Mouse (Mus musculus) heart, embryonic 14.5 days (tissue): ENCODE data around the gene Htatip2. TPM values are rescaled to one million over a fixed set of nuclear protein-coding genes. Genes with fewer than 3 reads are reported as not detected.

Experiments used
- ATAC-seq: fragments of 200-750 bp; cut with Nextera tagmentation; 2 replicates; pipeline ENCODE4 v1.8.0; 2017; ENCODE audit warnings: low read depth, moderate TSS enrichment; ENCODE audit not compliant: insufficient number of reproducible peaks, insufficient read depth, low FRiP score
- H3K27ac ChIP-seq, 2 experiments: fragments of 200-500 bp in 1 of 2; fragments of 300-500 bp in 1 of 2; sonication (generic) in 1 of 2; replicated peaks in 1 of 2; 2 replicates each; pipeline ENCODE4 v1.5.1; 2012 to 2014; ENCODE audit warnings: low read depth in 2 of 2, low read length in 2 of 2, control low read depth in 1 of 2, mild to moderate bottlenecking in 1 of 2, mixed read lengths in 1 of 2; ENCODE audit not compliant: control insufficient read depth in 1 of 2, insufficient read depth in 1 of 2
- H3K27me3 ChIP-seq: fragments of 300-500 bp; sonication (generic); 2 replicates; pipeline ENCODE4 v1.6.1; 2014; ENCODE audit warnings: mild to moderate bottlenecking, low read length, control low read depth; ENCODE audit not compliant: control insufficient read depth, insufficient read depth
- H3K36me3 ChIP-seq: fragments of 300-500 bp; sonication (generic); 2 replicates; pipeline ENCODE4 v1.6.1; 2014; ENCODE audit warnings: mild to moderate bottlenecking, control low read depth, low read length, mixed read lengths; ENCODE audit not compliant: control insufficient read depth, insufficient read depth
- H3K4me1 ChIP-seq, 2 experiments: fragments of 200-500 bp in 1 of 2; fragments of 300-500 bp in 1 of 2; sonication (generic) in 1 of 2; 2 replicates each; pipeline ENCODE4 v1.6.1; 2012 to 2014; ENCODE audit warnings: low read length in 2 of 2, control low read depth in 1 of 2, mixed read lengths in 1 of 2; ENCODE audit not compliant: control insufficient read depth in 2 of 2, insufficient read depth in 2 of 2
- H3K4me2 ChIP-seq: fragments of 300-500 bp; sonication (generic); 2 replicates; pipeline ENCODE4 v1.6.1; 2014; ENCODE audit warnings: mild to moderate bottlenecking, low read length
- H3K4me3 ChIP-seq, 2 experiments: fragments of 200-500 bp in 1 of 2; fragments of 300-500 bp in 1 of 2; sonication (generic) in 1 of 2; 2 replicates each; pipeline ENCODE4 v1.5.1; 2012 to 2014; ENCODE audit warnings: low read length in 2 of 2, mild to moderate bottlenecking in 2 of 2, control low read depth in 1 of 2, low read depth in 1 of 2, moderate library complexity in 1 of 2; ENCODE audit not compliant: control insufficient read depth in 1 of 2, insufficient read depth in 1 of 2
- H3K9ac ChIP-seq: fragments of 300-500 bp; sonication (generic); 2 replicates; pipeline ENCODE4 v1.6.1; 2014; ENCODE audit warnings: mild to moderate bottlenecking, low read length
- H3K9me3 ChIP-seq: fragments of 300-500 bp; sonication (generic); 2 replicates; pipeline ENCODE4 v1.6.1; 2016; ENCODE audit warnings: low read length, control low read depth; ENCODE audit not compliant: control insufficient read depth
- WGBS: fragments of 180-500 bp; shearing (Covaris S2); extraction: QIAGEN DNeasy Blood & Tissue Kit; methylation state at CpG from one replicate; pipeline ENCODE4 v1.1.7; 2014; 5-methylcytosine and 5-hydroxymethylcytosine counted together
- polyA plus RNA-seq: library from polyadenylated mRNA; unstranded; fragments of >200 nt; fragmentation: Nextera tagmentation; extraction: Ambion mirVana; gene quantifications from 2 replicates; pipeline ENCODE4 v1.2.1, GENCODE M21; 2014

Gene Htatip2
- polyA plus RNA-seq, 1 experiment from 2014 or later: 14.9 TPM

- Histone ChIP-seq H3K4me2 (no peak overlapping the region), H3K4me1 (peaks cover 0 to 4% of the 10 kb centered on the region in 2 experiments; a peak in 1 of 4 replicates), H3K27ac (no peak overlapping the region), H3K27me3 (no peaks in the 10 kb centered on the region), H3K9me3 (no peaks in the 10 kb centered on the region), H3K36me3 (peaks cover 43% of the 10 kb centered on the region), H3K9ac (no peak overlapping the region), H3K4me3 (no peak overlapping the region)
- ATAC-seq: no peak
- 89% methylated on average over 17 of the region's 17 CpGs for WGBS
Measured at GRCm38 (mm10) chr7:49807846-49808622, 49.1 kb downstream of the Htatip2 start.

- ATAC-seq: no peak
- no peaks in the 10 kb centered on the region for H3K9me3 ChIP-seq
- peaks cover 43% of the 10 kb centered on the region for H3K36me3 ChIP-seq
- no peak overlapping the region for H3K4me3 ChIP-seq
- H3K4me1 ChIP-seq: peaks cover 0 to 2% of the 10 kb centered on the region in 2 experiments; a peak in 1 of 4 replicates
- H3K4me2 ChIP-seq: no peak overlapping the region
- H3K27ac ChIP-seq: no peak overlapping the region
- H3K9ac ChIP-seq: no peak overlapping the region
- H3K27me3 ChIP-seq: no peaks in the 10 kb centered on the region
- 90% methylated on average over 6 of the region's 6 CpGs for WGBS
Measured at GRCm38 (mm10) chr7:49809100-49809499, 50.2 kb downstream of the Htatip2 start.

GRCm38 (mm10) chr7:49809562-49809961 is 50.6 kb downstream of the Htatip2 start:
- Histone ChIP-seq H3K4me1 (peaks cover 0 to 2% of the 10 kb centered on the region in 2 experiments; a peak in 1 of 4 replicates), H3K9ac (no peak overlapping the region), H3K27ac (no peak overlapping the region), H3K4me2 (no peak overlapping the region), H3K36me3 (peaks cover 44% of the 10 kb centered on the region), H3K9me3 (no peaks in the 10 kb centered on the region), H3K4me3 (no peak overlapping the region), H3K27me3 (no peaks in the 10 kb centered on the region)
- no peak for ATAC-seq
- 78% methylated on average over 3 of the region's 3 CpGs for WGBS

- no peak for ATAC-seq
- peaks cover 44% of the 10 kb centered on the region for H3K36me3 ChIP-seq
Measured at GRCm38 (mm10) chr7:49811346-49811745, 52.4 kb downstream of the Htatip2 start.

GRCm38 (mm10) chr7:49819393-49819792 is 60.5 kb downstream of the Htatip2 start:
- no peak overlapping the region for H3K9ac ChIP-seq
- ATAC-seq: no peak
- H3K4me3 ChIP-seq: no peak overlapping the region
- H3K36me3 ChIP-seq: peaks cover 36% of the 10 kb centered on the region
- no peak overlapping the region for H3K27ac ChIP-seq
- H3K4me2 ChIP-seq: no peak overlapping the region
- no peaks in the 10 kb centered on the region for H3K9me3 ChIP-seq
- H3K4me1 ChIP-seq: peaks cover 4 to 9% of the 10 kb centered on the region in 2 experiments; a peak in 2 of 4 replicates
- H3K27me3 ChIP-seq: no peaks in the 10 kb centered on the region
- 84% methylated on average over 4 of the region's 4 CpGs for WGBS

More at GRCm38 (mm10) chr7:49811346-49811745, 52.4 kb downstream of the Htatip2 start:
- H3K27ac ChIP-seq: no peak overlapping the region
- H3K9me3 ChIP-seq: no peaks in the 10 kb centered on the region
- no peak overlapping the region for H3K4me2 ChIP-seq
- no peak overlapping the region for H3K9ac ChIP-seq
- H3K4me3 ChIP-seq: no peak overlapping the region
- 45% methylated on average over 4 of the region's 4 CpGs for WGBS
- H3K27me3 ChIP-seq: no peaks in the 10 kb centered on the region
- H3K4me1 ChIP-seq: no peaks in the 10 kb centered on the region

GRCm38 (mm10) chr7:49821370-49821769 is 62.5 kb downstream of the Htatip2 start:
- Histone ChIP-seq H3K4me1 (peaks cover 4 to 9% of the 10 kb centered on the region in 2 experiments; a peak in 2 of 4 replicates), H3K4me3 (no peak overlapping the region), H3K27ac (no peak overlapping the region), H3K36me3 (peaks cover 36% of the 10 kb centered on the region), H3K27me3 (no peaks in the 10 kb centered on the region), H3K9me3 (no peaks in the 10 kb centered on the region), H3K9ac (no peak overlapping the region), H3K4me2 (no peak overlapping the region)
- no peak for ATAC-seq
- 78% methylated on average over 1 of the region's 1 CpGs for WGBS

GRCm38 (mm10) chr7:49822028-49822427 is 63.1 kb downstream of the Htatip2 start:
- no peaks in the 10 kb centered on the region for H3K27me3 ChIP-seq
- H3K4me1 ChIP-seq: peaks cover 4 to 9% of the 10 kb centered on the region in 2 experiments; a peak in 2 of 4 replicates
- peaks cover 42% of the 10 kb centered on the region for H3K36me3 ChIP-seq
- no peak overlapping the region for H3K9ac ChIP-seq
- no peak overlapping the region for H3K4me3 ChIP-seq
- no peak overlapping the region for H3K4me2 ChIP-seq
- peak overlapping the region in 1 of 2 experiments; percentile 48; a peak in 1 of 4 replicates for H3K27ac ChIP-seq
- WGBS: 44% methylated on average over 2 of the region's 2 CpGs
- H3K9me3 ChIP-seq: no peaks in the 10 kb centered on the region
- no peak for ATAC-seq
